Mouse (Mus musculus): ENCODE results near the gene Aacs. TPM values are rescaled to one million over a fixed set of nuclear protein-coding genes. Genes with fewer than 3 reads are reported as not detected.
"Not testable (repeated sequence)": the region's sequence is repeated elsewhere in the genome, so short reads cannot be mapped to it uniquely, and the experiment has no call there.

The Aacs gene
- 139 and 155 TPM in 2 replicates for polyA plus RNA-seq (2012; rRNA removed)

DNA sequence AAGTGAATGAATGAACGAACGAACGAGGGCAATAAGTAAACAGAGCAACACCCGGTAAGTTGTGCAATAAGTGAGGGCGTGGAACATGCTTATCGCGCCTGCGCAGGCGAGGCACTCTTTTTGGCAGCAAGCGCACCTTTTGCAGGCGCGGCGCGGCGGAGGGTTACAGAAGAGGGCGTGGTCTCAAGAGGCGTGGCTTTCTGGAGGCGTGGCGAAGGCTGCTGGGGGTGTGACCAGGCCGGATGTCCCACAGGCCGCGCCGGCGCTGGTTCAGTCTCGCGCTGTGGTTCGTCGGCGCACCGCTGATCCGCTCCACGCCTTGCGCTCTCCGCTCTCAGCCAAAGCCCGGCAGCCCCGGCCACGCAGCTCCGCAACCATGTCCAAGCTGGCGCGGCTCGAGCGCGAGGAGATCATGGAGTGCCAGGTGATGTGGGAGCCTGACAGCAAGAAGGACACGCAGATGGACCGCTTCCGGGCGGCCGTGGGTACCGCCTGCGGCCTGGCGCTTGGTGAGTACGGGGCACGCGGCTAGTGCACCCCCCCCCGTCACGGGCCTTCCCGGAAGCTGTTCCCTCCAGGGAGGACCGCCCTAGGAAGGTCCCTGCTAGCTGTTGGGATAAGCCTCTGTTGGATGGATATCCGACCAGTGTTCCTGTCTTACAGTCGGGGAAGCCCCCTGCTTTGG, at the start of gene Aacs:
TSS of gene Aacs (plus strand) at position 214 of the 685 bp plus-strand sequence.
- DNase-seq (ENCODE audit: low read depth) = peak; percentile 49

DNA sequence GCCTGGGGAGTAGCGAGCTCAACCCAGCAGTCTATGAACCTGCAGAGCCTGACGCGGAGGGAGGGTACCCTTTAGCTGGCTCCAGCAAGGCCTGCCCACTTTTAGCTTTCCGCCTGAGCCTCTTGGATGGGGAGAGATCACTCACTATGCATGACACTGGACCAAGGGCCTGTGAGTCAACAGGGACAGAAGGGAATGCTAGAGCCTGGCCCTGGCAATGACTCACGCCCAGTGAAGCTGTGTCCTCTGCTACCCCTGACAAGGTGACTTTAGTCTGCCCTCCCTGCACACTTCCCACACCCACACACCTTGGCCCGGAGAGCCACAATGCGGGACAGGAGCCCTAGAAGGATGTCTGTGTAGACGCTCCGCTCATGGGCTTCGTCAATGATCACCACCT, 49.3 kb upstream of the Aacs start:
- DNase-seq (ENCODE audit: low read depth) = no peak

DNA sequence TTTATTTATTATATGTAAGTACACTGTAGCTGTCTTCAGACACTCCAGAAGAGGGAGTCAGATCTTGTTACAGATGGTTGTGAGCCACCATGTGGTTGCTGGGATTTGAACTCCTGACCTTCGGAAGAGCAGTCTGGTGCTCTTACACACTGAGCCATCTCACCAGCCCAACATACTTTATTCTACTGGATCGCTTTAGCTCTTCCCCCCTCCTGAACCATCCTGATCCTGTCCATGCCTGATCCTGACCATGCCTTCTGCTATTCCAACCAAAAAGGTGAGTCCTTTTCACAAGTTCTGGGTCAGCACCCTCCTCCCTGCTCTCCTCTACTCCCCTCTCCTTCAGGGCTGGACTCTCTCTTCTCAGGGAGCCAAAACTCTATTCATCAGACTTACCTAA, 43.3 kb upstream of the Aacs start:
- DNase-seq (ENCODE audit: low read depth) = not testable (repeated sequence)

DNA sequence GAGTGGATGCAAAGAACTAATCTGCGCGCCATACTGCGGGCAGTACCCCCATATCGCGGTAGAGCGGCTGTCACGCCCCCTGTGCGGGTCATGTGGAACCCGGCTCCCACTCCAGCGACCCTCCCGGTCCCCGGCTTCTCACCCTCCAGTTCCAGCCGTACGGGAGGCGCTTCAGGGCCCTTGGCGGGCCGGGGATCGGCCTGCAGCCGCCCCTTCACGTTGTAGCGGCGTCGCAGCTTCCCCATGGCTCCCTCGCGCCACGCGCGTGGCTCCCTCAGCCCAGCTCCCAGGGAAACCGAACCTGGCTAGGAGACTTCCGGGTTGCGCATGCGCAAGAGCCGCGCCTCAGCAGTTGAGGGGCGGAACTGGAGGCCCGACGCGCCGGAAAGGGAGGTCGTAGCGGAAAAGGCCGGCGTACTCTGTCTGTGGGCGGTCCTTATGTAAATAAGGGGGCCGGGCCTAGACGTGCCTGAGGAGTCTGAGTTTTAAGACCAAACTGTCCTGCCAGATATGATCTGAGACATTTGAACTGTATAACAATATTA, 41.7 kb upstream of the Aacs start, which contains the start of gene Dhx37:
TSS of gene Dhx37 (minus strand) at position 329 of the 545 bp plus-strand sequence.
- DNase-seq (ENCODE audit: low read depth) = peak; percentile 45

DNA sequence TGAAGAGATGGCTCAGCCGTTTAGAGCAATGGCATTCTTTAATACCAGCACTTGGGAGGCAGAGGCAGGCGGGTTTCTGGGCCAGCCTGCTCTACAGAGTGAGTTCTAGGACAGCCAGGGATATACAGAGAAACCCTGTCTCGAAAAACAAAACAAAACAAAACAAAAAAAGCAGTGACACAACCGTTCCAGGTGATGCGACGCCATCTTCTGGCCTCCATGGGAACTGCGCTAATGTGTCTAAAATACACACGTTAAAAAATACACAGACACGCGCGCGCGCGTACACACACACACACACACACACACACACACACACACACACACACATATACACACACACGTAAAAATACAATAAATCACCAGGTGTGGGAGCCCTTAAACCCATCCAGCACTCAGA, 41.3 kb upstream of the Aacs start:
- not testable (repeated sequence) for DNase-seq (ENCODE audit: low read depth)

DNA sequence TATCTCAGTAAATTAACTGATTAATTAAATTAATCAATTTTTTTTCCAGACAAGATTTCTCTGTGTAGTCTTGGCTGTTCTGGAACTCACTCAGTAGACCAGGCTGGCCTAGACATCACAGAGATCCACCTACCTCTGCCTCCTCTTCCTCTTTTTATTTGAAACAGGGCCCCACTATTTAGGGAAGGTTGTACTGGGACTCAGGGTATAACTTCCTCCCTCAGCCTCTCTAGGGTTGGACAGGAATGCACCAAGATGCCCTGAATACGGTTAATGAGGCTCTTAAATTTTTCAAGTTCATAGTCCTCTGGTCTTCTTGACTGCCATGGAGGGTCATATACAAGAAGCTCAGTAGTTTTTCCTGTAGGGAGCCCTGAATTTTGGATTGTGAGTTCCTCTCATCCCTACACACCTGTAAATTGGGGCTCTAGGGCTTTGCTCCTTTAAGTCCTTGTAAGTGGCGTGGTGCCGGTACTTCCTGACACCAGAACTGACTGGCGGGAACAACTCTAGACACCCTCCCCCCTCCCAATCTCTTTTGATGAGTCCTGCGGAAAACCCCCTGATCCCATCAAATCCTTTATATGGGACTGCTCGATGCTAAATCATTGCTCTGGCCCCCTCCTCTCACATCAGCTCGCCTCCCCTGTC, 34.9 kb upstream of the Aacs start:
- no peak for DNase-seq (ENCODE audit: low read depth)

DNA sequence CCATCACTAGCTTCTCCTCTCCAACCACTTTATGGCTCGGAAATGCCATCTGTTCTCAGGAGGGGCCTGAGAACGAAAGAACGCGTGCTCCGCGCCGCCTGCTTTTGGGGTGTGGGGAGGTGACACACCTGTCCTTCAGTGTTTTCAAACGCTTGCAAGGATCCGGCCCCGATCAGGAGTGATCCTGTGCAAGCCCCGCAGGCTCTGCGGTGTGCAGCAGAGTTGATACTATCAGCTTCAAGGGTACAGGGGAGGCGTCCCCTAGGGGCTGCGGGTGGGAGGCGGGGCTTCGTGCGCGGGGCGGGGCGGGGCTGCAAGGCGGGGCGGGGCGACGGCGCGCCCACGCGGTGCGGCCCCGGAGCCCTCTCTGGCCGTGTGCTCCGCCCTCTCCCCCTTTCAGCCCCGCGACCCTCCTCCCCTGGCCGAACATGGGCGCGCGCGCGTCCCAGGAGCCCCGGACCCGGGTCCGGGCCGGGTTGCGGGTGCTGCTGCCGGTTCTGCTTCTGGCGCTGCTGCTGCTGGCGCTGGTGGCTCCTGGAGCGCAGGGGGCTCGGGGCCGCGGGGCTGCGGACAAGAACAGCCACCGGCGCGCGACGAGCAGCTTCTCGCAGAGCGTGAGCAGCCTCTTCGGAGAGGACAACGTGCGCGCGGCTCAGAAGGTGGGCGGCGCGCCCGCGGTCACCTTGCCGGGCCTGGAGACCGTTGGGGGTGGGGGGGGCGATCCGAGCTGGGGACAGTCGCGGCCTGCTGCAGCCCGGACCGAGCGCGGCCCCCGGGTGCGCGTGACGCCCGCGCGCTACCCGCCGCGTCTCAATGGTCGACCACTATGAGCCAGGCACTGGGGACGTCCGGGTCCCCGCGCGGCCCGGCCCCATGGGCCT, 34.1 kb upstream of the Aacs start, which contains the start of gene Bri3bp:
TSS of gene Bri3bp (plus strand) at position 335 of the 881 bp plus-strand sequence.
- no peak for DNase-seq (ENCODE audit: low read depth)

DNA sequence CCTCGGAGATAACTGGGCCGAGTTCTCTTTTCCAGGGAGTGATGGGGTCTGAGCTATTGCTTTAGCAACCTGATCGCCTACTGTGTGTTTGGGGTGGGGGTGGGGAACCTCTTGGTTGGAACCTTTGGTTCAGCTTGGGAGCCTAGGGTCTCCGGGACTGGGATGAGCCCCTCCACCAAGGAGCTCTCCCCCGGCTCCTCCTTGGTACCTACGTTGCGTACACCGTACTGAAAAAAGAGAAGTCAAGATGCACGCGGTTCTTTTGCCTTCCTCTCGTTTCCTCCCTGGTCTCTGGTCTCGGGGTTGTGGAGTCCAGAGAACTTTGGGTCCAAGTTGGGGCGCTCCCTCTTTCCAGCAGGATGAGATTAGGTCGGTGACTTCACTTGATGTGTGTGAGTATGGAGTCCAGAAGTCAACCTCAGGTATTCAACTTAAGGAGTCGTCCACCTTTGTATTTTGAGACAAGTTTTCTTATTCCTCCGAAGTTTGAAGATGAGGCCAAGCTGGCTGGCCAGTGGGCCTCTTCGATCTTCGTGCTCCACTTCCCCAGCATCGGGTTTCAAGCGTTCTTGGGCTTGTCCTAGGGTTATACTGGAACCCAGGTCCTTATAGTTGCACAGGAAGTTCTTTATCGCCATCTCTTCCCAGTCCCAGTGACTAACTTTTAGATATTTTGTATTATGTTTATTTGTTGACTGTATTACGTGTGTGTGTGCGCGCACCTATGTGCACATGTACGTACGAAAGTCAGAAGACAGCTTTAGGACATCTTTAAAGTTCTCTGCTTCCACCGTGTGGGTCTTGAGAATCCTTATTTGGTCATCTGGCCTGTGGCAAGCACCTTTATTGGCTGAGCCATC, 33.2 kb upstream of the Aacs start:
- DNase-seq (ENCODE audit: low read depth) = no peak

DNA sequence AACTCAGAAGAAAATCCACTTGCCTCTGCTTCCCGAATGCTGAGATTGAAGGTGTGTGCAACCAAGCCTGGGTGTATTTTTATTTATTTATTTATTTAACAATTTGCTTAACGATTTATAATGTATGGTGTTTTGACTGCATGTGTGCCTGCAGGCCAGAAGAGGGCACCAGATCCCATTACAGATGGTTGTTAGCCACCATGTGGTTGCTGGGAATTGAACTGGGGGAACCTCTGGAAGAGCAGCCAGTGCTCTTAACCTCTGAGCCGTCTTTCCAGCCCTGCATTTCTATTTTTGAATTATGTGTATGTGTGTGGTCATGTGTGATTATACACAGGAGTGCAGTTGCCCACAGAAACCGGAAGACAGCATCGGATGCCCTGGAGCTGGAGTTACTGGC, 32.3 kb upstream of the Aacs start:
- DNase-seq (ENCODE audit: low read depth) = no peak

DNA sequence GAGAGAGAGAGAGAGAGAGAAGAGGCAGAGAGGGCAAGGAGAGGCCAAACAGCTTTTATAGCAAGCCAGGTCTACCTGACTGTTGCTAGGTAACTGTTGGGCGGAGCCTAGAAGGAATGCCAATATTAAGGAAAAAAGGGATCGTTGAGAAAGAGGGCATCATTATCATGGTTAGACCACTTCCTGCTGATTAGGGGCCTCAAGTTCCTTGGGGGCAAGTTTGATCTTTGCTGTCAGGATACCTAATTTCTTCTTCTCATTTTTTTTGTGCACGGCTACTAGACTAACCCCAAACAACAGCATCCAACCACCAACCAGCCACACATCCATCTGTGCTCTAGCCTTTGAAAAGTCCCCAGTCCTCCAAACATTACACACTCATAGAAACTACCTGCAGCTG, 31.7 kb upstream of the Aacs start:
- DNase-seq (ENCODE audit: low read depth) = no peak

DNA sequence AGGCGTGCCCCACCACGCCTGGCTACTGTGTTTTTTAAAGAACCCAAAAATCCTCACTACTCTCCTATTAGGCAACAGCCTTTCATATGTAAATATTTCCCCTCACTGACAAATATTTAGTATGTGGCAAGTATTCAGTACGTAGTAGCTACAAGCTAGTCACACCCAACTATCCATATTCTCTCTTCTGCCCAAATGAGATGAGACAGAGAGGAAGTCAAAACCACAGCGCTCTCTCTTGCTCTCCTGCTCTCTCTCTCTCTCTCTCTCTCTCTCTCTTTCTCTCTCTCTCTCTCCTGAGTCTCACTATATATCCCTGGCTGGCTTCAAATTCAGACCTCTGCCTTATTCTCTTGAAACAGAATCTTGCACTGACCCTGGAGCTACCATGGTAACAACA, 31.1 kb upstream of the Aacs start:
- no peak for DNase-seq (ENCODE audit: low read depth)

DNA sequence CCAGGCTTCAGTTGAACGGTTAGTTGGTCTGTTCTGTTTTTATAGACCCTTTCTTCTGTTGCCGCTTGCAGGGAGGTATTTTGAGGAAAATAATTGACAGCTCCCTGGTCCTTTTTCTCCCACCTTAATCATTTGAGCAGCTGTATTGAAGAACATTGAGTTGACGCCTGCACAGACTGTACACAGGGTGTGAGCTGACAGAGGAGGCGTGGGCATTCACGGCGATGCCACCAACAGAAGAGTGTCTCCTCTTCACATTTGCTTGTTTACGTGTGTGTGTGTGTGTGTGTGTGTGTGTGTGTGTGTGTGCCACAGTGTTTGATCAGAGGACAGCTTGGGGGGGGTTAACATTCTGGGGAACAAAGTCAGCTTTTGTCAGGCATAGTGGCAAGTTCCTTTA, 29.3 kb upstream of the Aacs start:
- no peak for DNase-seq (ENCODE audit: low read depth)

DNA sequence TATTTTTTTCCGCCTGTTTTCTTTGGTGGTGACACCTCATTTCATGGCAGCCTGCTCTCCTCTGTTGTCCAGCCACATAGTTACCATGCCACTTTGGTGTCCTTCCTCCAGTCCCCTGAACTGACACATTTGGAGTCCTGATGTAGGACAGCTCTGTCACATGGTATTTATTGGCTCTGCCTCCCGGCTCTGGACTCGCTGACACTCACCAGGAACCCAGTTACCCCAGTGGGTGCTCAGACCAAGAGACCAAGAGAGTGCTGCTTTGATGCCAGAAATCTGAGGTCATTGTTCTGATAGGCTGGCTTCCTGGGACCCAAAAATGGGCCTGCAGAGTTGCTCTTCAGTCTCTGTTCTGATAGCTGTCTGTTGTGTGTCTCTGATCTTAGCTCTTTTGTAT, 27.6 kb upstream of the Aacs start:
- DNase-seq (ENCODE audit: low read depth) = no peak

DNA sequence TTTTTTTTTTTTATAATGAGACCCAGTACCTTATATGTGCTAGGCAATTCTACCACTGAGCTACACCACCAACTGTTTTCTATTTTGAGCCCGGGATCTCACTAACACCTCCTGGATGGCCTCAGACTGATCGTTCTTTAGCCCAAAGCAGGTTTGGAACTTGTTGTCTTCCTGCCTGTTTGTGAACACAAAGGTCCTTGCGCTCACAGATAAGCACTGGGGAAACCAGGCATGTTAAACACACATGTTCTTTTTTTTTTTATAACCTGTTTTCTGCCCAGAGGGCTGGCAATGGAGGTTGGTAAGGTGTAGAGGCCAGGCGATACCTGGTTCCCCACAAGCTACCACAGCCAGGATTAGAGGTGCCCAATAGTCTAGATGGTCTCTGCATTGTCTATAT, 27.0 kb upstream of the Aacs start:
- DNase-seq (ENCODE audit: low read depth) = no peak

DNA sequence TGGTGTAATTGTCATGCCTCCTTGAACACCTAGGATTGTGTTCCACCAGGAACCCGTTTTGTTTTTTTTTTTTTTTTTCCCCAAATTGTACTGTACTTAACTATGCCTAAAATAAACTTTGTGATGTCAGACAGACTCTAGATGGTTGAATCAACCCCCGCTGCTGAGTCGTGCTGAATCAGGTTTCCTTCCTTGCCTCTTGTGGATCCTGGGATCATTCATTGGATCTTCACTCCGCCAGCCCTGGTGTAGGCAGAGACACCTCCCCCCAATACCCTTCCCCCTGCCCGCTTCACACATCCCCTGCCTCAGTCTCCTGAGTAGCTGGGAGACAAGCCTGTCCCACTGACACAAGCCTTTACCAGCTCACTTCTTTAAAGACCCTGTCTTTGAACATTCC, 26.3 kb upstream of the Aacs start:
- DNase-seq (ENCODE audit: low read depth) = no peak

DNA sequence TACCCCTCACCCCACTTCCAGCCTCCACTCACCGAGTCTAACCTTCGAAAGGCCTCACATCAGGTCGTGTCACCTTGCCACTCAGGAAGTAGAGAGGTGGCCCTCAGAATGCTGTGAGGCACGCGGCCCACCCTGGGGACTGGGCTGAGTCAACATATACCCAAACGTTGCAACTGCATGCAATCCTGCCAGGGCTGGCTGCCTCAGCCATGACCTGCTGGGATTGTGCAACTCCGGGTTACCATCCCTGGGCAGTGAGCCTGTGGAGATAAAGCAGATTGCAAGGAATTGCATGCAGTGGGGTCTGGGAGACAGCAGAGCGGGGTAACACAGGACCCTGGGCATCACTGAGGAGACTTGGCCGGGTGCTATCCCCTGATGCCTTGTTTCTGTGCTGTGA, 23.0 kb upstream of the Aacs start:
- DNase-seq (ENCODE audit: low read depth) = no peak

DNA sequence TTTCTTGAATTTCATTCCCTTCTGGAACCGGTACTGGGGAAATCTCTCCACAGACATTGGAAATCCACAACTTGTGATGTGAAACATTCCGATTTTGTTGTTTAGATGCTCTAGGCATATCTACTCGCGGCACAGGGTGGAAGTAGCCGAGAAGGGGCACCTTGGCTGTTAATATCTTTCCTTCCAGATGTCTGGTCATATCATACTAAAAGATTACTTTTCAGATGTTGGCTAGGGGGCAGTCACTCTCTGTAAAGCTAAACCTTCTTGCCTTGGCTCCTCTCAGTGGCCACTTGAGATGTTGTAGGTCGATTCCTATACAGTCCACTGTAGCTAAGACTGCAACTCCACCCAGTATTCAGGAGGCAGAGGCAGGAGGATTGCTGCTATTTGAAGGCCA, 19.5 kb upstream of the Aacs start:
- DNase-seq (ENCODE audit: low read depth) = no peak

DNA sequence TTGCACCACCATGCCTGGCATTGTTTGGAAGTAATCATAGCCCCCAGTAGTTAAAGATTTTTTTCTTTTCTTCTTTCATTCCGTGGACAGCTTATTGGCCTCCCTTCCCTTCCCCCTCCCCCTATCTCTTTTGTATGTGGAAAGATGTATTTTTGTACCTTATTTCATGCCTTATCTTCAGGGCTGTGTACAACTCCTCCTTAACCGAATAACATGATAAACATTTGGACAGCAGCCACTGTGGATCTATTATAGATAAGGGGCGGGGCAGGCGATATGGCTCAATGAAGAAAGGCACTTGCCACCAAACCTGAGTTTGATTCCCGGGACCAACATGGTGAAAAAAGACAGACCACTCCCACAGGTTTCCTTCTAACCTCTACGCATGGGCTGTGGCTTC, 18.1 kb upstream of the Aacs start:
- DNase-seq (ENCODE audit: low read depth) = no peak

DNA sequence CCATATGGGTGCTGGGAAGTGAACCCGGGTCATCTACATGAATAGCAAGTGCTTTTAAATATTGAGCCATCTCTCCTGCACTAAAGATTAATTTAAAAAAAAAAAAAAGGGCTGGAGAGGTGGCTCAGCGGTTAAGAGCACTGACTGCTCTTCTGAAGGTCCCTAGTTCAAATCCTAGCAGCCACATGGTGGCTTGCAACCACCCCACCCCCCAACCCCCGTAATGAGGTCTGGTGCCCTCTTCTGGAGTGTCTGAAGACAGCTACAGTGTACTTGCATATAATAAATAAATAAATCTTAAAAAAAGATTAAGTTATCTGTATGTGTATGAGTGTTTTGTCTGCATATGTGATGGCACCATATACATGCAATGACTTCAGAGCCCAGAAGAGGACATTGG, 15.0 kb upstream of the Aacs start:
- no peak for DNase-seq (ENCODE audit: low read depth)

DNA sequence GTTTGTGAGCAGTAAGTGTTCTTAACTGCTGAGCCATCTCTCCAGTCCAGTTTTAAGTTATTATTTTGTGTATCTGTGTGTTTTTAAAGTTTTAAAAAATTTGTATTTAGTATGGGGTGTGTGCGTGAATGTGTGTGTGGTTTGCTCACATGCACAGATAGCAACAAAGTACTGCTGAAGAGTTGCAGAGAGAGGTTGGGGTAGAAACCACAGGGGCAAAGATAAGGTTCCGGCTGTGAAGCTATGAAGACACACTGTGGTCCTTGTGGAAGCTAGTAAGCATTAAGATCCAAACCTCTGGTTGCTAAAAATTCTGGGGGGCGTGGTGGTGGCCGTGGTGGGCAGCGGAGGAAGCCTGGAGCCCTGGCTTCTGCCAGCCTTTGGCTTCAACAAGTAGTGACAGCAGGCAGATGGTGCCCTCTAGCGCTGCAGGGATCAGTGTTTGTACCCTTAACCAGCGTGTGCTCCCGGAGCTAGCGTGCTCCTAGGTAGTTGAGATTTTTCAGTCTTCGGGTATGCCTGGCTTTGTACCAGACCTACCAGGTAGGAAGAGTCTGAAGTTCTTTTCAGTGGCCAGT, 13.7 kb upstream of the Aacs start:
- DNase-seq (ENCODE audit: low read depth) = no peak

DNA sequence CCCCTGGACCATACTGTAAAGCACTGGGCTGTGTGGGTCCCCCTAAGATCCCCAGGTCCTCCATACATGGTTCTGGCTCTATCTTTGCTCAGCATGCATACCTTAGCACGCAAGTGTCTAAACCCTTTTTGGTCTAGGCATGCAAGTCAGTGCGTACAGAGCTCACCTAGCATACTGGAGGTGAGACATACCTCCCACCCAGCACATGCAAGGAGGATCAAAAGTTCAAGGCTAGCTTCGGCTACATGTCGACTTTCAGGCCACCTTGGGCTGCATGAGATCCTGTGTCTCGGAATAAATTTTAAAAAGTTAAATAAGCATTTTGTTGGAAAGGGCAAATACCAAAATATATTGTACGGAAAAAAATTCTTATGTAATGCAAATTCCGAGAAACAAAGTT, 10.4 kb upstream of the Aacs start:
- no peak for DNase-seq (ENCODE audit: low read depth)
